Mouse (Mus musculus) testis, adult 2 months (tissue): Measurements from ENCODE around the gene Tie1. TPM values are rescaled to one million over a fixed set of nuclear protein-coding genes. Genes with fewer than 3 reads are reported as not detected.
"Not testable (repeated sequence)": the region's sequence is repeated elsewhere in the genome, so short reads cannot be mapped to it uniquely, and the experiment has no call there.

Experiments
- H3K27ac ChIP-seq: fragments of 200-500 bp; 2 replicates; pipeline ENCODE4 v1.5.1; 2012; ENCODE audit warnings: low read depth, low read length; ENCODE audit not compliant: control insufficient read depth, insufficient read depth
- H3K27me3 ChIP-seq: fragments of 200-500 bp; 2 replicates; pipeline ENCODE4 v1.6.1; 2012; ENCODE audit warnings: mild to moderate bottlenecking, low read length, moderate library complexity; ENCODE audit not compliant: control insufficient read depth, insufficient read depth
- H3K36me3 ChIP-seq: fragments of 200-500 bp; 2 replicates; pipeline ENCODE4 v1.6.1; 2012; ENCODE audit warnings: mild to moderate bottlenecking, low read length; ENCODE audit not compliant: control insufficient read depth, insufficient read depth
- H3K4me1 ChIP-seq: fragments of 200-500 bp; 2 replicates; pipeline ENCODE4 v1.6.1; 2012; ENCODE audit warnings: low read length; ENCODE audit not compliant: control insufficient read depth, insufficient read depth
- H3K4me3 ChIP-seq: fragments of 200-500 bp; 2 replicates; pipeline ENCODE4 v1.5.1; 2012; ENCODE audit warnings: low read depth, mild to moderate bottlenecking, low read length, moderate library complexity, mixed read lengths; ENCODE audit not compliant: control insufficient read depth
- CTCF ChIP-seq: fragments of 200-500 bp; IDR thresholded peaks from 2 replicates; pipeline ENCODE4 v1.5.1; 2012; ENCODE audit warnings: low read depth, mild to moderate bottlenecking, inconsistent platforms, low read length, moderate library complexity; ENCODE audit not compliant: control insufficient read depth, insufficient read depth, insufficient replicate concordance
- POLR2A ChIP-seq: fragments of 200-500 bp; IDR thresholded peaks from 2 replicates; pipeline ENCODE4 v1.6.1; 2012; ENCODE audit warnings: low read depth, mild to moderate bottlenecking, inconsistent platforms, low read length, moderate library complexity; ENCODE audit not compliant: control insufficient read depth
- polyA plus RNA-seq: library from polyadenylated mRNA; depleted of rRNA; stranded (reverse); fragments of >200 nt; gene quantifications from 2 replicates; pipeline ENCODE4 v1.2.3, GENCODE M21; 2012

The Tie1 gene
- polyA plus RNA-seq, 1 experiment = 1.8 TPM

GRCm38 (mm10) chr4:118516699-118517496 is 27.0 kb upstream of the Tie1 start:
- no peaks in the 10 kb centered on the region for H3K27me3 ChIP-seq
- H3K4me3 ChIP-seq = peak overlapping the region; percentile 52
- peaks cover 11% of the 10 kb centered on the region for H3K4me1 ChIP-seq
- no peaks in the 10 kb centered on the region for H3K36me3 ChIP-seq
- no peak overlapping the region for H3K27ac ChIP-seq
- no peak for TF ChIP-seq CTCF
- TF ChIP-seq POLR2A = no peak

GRCm38 (mm10) chr4:118509050-118509449 is 19.2 kb upstream of the Tie1 start:
- Histone ChIP-seq H3K36me3 (no peaks in the 10 kb centered on the region), H3K4me3 (no peak overlapping the region), H3K4me1 (no peaks in the 10 kb centered on the region), H3K27ac (no peak overlapping the region), H3K27me3 (no peaks in the 10 kb centered on the region)
- TF ChIP-seq CTCF (no peak), POLR2A (no peak)

GRCm38 (mm10) chr4:118507171-118507570 is 17.3 kb upstream of the Tie1 start:
- not testable (repeated sequence) for H3K27ac ChIP-seq, H3K36me3 ChIP-seq, H3K4me3 ChIP-seq, H3K4me1 ChIP-seq, H3K27me3 ChIP-seq

- TF ChIP-seq CTCF (no peak), POLR2A (no peak)
- Histone ChIP-seq H3K4me3 (no peak overlapping the region), H3K27ac (no peak overlapping the region), H3K27me3 (no peaks in the 10 kb centered on the region), H3K36me3 (no peaks in the 10 kb centered on the region), H3K4me1 (no peaks in the 10 kb centered on the region)
These were observed 15.7 kb upstream of the Tie1 start for GRCm38 (mm10) chr4:118505551-118505950.

GRCm38 (mm10) chr4:118500792-118501191 is 10.9 kb upstream of the Tie1 start:
- H3K27ac ChIP-seq = no peak overlapping the region
- no peak for TF ChIP-seq POLR2A
- TF ChIP-seq CTCF = no peak
- no peak overlapping the region for H3K4me3 ChIP-seq
- no peaks in the 10 kb centered on the region for H3K36me3 ChIP-seq
- no peaks in the 10 kb centered on the region for H3K4me1 ChIP-seq
- no peaks in the 10 kb centered on the region for H3K27me3 ChIP-seq

- Histone ChIP-seq H3K27ac (no peak overlapping the region), H3K27me3 (no peaks in the 10 kb centered on the region), H3K4me3 (no peak overlapping the region), H3K4me1 (no peaks in the 10 kb centered on the region), H3K36me3 (no peaks in the 10 kb centered on the region)
- TF ChIP-seq CTCF (no peak), POLR2A (no peak)
These were observed 10.4 kb upstream of the Tie1 start for GRCm38 (mm10) chr4:118500171-118500724.

GRCm38 (mm10) chr4:118490461-118490860 is 600 bp upstream of the Tie1 start:
- no peak overlapping the region for H3K27ac ChIP-seq
- H3K36me3 ChIP-seq = no peaks in the 10 kb centered on the region
- TF ChIP-seq POLR2A (no peak), CTCF (no peak)
- H3K4me3 ChIP-seq = no peak overlapping the region
- no peaks in the 10 kb centered on the region for H3K4me1 ChIP-seq
- no peaks in the 10 kb centered on the region for H3K27me3 ChIP-seq
